Mouse (Mus musculus): Measurements from ENCODE around the gene 1700013G24Rik.

The 1700013G24Rik gene

GRCm38 (mm10) chr4:137497892-137498722 is 45.0 kb downstream of the 1700013G24Rik start:
- no peak for DNase-seq

- no peak for DNase-seq
Measured at GRCm38 (mm10) chr4:137498882-137499583, 45.9 kb downstream of the 1700013G24Rik start.

- no peak for DNase-seq
Measured at GRCm38 (mm10) chr4:137500149-137500548, 47.1 kb downstream of the 1700013G24Rik start.

- peak; percentile 12 for DNase-seq
Measured at GRCm38 (mm10) chr4:137500953-137501352, 47.9 kb downstream of the 1700013G24Rik start.

- DNase-seq, result peak; percentile 2
Measured at GRCm38 (mm10) chr4:137502183-137502582, 49.1 kb downstream of the 1700013G24Rik start.

GRCm38 (mm10) chr4:137502801-137503200 is 49.7 kb downstream of the 1700013G24Rik start:
- no peak for DNase-seq

GRCm38 (mm10) chr4:137503509-137503971 is 50.5 kb downstream of the 1700013G24Rik start:
- DNase-seq, result no peak
